Mouse (Mus musculus): Measurements from ENCODE around the gene Pln.

- no peak for TF ChIP-seq POLR2A (IDR thresholded peaks at IDR 0.05; ENCODE audit: borderline replicate concordance, extremely low read depth, low read depth, low read length)
- no peak for TF ChIP-seq CTCF (IDR thresholded peaks at IDR 0.05; ENCODE audit: insufficient read depth, low read length)
These were observed 4.8 kb downstream of the Pln start for GRCm38 (mm10) chr10:53342166-53342728.
